Mouse (Mus musculus): ENCODE results near the gene Vsig2.

Gene Vsig2

DNA sequence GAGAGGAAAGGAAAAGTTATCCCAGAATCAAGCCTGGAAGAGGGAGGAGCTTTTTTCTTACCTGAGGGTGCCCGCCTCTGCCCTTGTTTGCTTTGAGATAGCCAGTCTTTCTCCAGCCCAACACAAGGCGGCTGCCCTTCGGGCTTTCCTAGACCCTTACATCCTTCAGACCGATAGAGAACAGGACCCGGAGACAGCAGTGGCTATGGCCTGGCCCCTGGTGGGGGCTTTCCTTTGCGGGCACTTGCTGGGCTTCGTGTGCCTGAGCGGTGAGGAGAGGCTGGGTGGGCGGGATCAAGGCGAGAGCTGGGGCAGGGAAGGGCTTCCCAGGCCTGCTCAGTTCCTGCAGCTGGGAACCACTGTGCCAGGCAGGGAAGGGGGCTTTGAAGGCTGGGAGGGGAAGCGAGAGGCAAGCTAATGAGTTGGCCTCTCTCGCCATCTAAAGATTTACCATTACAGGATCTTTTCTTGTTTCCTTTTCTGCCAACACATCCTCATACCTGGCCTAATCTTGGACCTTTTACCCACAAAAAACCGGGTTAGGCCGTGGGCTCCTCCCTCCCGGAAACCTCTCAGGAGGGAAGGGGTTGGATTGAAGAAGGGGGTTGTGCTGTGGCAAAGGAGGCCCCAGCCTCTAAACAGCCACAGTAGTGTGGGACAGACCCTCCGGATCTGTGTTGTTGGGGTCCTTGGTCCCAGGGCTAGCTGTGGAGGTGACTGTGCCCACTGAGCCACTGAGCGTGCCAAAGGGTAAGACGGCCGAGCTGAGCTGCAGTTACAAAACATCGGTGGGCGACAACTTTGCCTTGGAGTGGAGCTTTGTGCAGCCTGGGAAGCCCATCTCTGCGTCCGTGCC, at the start of gene Vsig2:
Gene Vsig2, plus strand, starts transcription at position 86 of the 856 bp plus-strand sequence.
- DNase-seq = no peak

GRCm38 (mm10) chr9:37489446-37490120, 49.5 kb upstream of the Vsig2 start:
- DNase-seq = peak; percentile 37

GRCm38 (mm10) chr9:37495761-37496160, 43.3 kb upstream of the Vsig2 start:
- no peak for DNase-seq

- no peak for DNase-seq
Measured at GRCm38 (mm10) chr9:37496325-37496724, 42.7 kb upstream of the Vsig2 start.

- DNase-seq = no peak
Measured at GRCm38 (mm10) chr9:37500201-37500600, 38.9 kb upstream of the Vsig2 start.

DNA sequence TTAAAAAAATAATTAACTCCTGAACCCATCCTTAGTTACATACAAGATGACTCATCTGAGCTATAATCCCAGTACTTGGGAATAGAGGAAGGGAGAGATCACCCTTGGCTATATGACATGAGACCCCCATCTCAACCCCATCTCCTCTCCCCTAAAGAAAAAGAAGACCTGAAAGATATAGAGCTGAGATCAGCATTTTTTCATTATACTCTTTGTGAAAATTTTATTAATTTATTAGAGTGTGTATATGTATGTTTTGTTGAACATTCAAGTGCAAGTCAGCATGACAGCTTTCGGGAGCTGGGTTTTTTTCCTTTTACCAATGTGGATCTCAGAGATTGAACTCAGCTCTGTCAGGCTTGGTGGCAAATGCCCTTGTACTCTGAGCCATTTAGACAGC, 37.9 kb upstream of the Vsig2 start:
- no peak for DNase-seq

- no peak for DNase-seq
Measured at GRCm38 (mm10) chr9:37504348-37504747, 34.7 kb upstream of the Vsig2 start.

DNA sequence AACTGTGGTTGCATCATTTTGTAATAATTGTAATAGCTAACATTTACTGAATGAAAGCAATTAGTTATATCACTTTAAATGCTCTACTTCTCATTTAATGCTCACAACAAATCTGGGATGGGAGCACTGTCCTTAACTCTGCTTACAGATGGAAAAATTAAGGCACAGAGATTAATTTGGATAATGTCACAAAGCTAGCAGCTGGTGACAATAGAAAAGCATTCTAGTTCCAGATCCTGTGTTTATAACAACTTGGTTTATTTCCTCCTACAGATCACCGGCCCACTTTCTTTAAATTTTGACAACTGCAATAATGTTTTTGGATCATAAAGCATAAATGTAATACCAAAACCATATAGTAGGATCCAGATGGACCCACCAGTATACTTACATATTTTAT, 33.0 kb upstream of the Vsig2 start:
- no peak for DNase-seq

DNA sequence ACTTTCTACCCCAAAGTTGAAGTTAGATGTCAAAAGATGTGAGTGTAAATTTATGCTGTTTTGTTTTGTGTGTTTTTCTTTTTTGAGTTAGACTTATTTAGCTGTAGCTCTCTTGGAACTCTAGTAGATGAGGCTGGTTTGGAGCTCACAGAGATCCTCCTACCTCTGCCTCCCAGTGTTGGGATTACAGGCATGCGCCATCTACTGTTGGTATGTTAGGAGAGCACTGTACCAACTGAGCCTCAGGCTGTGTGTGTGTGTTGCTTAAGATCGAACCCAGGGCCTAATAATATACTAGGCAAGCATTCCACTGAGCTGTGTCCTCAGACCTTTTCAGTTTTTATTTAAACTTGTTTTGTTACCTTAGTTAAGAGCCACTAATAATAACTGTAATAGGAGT, 27.0 kb upstream of the Vsig2 start:
- no peak for DNase-seq

GRCm38 (mm10) chr9:37514456-37514855, 24.6 kb upstream of the Vsig2 start:
- DNase-seq = no peak

DNA sequence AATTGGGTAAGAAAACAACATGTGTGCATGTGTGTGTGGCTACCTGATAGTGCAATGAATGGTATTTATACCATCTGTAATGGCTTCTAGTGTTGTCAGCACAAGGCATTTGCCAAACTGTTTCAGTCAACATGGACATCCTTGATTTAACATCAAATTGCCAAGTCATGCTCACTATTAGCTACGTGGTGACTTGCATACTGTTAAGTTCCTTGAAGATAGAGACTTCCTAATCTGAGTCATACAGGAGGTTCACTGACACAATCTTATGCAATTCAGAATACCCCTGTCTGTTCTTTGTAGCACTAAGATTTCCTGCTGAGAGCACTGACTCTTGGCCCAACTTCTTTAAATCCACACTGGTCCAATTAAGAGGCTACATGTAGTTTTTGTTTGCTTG, 21.6 kb upstream of the Vsig2 start:
- DNase-seq = no peak

DNA sequence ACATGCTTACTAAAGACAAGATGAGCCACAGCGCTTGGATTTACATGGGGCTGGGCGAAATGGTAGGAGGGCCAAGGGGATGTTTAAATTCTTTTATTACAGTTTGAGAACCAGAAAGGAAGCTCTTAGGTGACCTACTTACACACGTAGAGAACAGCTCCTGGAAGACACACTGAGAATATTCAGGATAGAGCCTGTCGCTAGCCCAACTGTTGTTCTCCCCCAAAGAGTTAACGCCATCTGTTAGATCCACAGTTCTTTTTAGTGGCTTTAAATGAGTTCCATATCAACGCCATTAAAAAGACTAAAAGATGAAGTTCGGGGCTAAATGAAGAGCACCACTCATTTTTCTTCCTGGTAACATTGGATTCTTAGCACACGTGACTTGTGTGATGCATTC, 20.1 kb upstream of the Vsig2 start:
- peak; percentile 38 for DNase-seq

DNA sequence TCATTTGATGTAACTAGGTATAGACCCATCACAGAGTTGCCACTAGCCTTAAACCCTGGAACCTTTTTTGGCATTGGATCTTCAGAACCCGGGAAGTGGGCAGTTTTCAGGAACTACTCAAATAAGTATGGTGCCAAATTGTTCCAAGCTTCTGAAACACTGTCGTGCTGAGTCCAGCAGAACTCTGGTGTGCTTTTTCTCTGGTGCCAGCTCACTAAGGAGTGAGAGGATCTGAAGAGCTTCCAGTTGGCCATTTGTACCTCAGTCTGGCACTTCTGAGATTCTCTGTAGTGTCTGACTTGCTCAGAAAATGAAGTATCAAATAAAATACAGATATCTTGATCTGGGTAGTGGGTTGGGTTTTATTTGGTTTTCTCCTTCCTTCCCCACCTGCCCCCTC, 19.1 kb upstream of the Vsig2 start:
- DNase-seq = peak; percentile 44

GRCm38 (mm10) chr9:37525461-37525860, 13.6 kb upstream of the Vsig2 start:
- DNase-seq = no peak

- no peak for DNase-seq
Measured at GRCm38 (mm10) chr9:37526443-37527395, 12.3 kb upstream of the Vsig2 start.

- DNase-seq = peak; percentile 49
Measured at GRCm38 (mm10) chr9:37527396-37528224, 11.4 kb upstream of the Vsig2 start, which contains the start of gene Esam. TSS of gene Esam (plus strand) at chr9:37528078.

- DNase-seq = no peak
Measured at GRCm38 (mm10) chr9:37528225-37528970, 10.7 kb upstream of the Vsig2 start.

DNA sequence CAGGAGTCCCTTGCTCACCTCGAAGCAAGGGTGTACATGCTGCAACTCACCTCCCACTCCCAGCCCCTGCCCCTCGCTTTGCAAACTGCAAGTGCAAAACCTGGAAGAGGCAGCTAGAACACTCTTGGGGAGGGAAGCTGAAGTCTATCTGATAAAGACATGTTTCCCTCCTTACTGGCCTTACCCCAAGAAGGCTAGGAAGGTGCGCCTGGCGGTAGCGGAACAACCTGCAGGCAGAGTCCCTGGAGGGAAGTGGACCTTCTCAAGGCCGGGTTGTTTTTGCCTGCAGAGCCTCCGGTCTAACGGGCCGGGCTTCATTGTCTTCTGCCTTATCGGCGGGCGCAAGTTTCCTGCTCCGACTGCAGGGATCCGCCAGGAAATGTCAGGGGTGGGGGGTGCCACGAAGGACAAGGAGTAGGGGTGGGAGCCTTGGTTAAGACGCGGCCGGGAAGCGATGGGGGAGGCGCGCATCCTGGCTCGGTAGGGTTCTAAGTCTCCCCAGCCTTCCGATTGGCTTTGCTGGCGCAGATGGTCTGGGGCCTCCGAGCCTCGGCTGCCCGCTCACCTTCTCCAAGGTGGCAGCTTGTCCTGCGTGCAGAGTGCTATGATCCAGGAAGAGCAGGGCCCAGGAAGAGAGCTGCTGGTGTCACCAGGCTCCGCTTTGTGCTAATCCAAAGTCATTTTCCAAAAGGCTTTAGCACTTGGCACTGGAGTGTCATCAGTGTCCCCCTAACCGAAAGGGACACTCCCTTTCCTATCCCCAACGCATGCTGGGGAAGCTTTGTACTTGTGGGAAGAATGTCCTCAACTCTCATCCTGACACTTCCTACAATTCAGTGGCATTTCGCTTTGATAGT, 8.8 kb upstream of the Vsig2 start:
- peak; percentile 69 for DNase-seq

DNA sequence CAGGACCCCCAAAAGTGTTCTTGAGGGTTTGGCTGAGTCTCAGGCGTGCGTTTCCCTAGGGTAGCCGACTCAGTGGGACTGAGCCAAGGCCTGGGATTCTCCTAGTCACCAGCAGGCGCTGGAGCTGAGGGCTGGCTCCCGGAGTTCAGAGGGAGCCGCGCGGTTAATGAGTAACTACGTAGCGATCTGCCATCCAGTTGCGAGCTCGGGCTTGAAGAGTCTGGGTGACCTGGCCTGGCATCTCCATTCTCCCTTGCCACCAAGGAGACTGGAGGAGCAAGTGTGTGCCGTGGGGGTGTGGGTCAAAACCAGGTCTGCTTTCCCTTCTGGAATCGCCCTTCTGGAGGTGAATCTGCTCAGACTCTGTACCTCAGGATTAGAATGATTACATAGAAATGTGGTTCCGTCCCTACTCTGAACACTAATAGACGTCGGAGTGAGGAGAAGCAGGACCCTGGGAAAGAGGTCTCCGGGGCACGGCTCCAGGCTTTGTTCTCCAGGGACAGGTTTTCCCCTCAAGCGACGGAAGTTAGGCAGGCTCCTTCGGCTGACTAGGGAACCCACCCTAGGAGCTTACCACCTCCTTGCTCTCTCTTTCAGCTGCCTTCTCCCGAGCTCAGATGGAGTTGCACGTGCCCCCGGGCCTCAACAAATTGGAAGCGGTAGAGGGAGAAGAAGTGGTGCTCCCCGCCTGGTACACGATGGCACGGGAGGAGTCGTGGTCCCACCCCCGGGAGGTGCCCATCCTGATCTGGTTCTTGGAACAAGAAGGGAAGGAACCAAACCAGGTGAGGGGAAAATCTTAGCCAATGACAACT, 8.0 kb upstream of the Vsig2 start:
- peak; percentile 58 for DNase-seq
